Mouse (Mus musculus) heart, embryonic 15.5 days (tissue): ENCODE results near the gene Maml1. TPM values are rescaled to one million over a fixed set of nuclear protein-coding genes. Genes with fewer than 3 reads are reported as not detected.

Experiments used
- ATAC-seq: fragments of 200-750 bp; cut with Nextera tagmentation; replicated peaks from 2 replicates; pipeline ENCODE4 v1.8.0; 2017; ENCODE audit warnings: low read depth, moderate TSS enrichment; ENCODE audit not compliant: insufficient number of reproducible peaks, insufficient read depth, low FRiP score
- H3K27ac ChIP-seq: fragments of 300-500 bp; sonication (generic); 2 replicates; pipeline ENCODE4 v1.5.1; 2015; ENCODE audit warnings: mild to moderate bottlenecking, inconsistent platforms
- H3K27me3 ChIP-seq: fragments of 300-500 bp; sonication (generic); 2 replicates; pipeline ENCODE4 v1.6.1; 2015; ENCODE audit warnings: inconsistent platforms
- H3K36me3 ChIP-seq: fragments of 300-500 bp; sonication (generic); 2 replicates; pipeline ENCODE4 v1.6.1; 2015; ENCODE audit warnings: mild to moderate bottlenecking, inconsistent platforms
- H3K4me1 ChIP-seq: fragments of 300-500 bp; sonication (generic); replicated peaks from 2 replicates; pipeline ENCODE4 v1.6.1; 2015; ENCODE audit warnings: inconsistent platforms
- H3K4me2 ChIP-seq: fragments of 300-500 bp; sonication (generic); 2 replicates; pipeline ENCODE4 v1.6.1; 2015; ENCODE audit warnings: inconsistent platforms, mild to moderate bottlenecking, moderate library complexity
- H3K4me3 ChIP-seq: fragments of 300-500 bp; sonication (generic); 2 replicates; pipeline ENCODE4 v1.5.1; 2015; ENCODE audit warnings: mild to moderate bottlenecking, inconsistent platforms
- H3K9ac ChIP-seq: fragments of 300-500 bp; sonication (generic); 2 replicates; pipeline ENCODE4 v1.6.1; 2015; ENCODE audit warnings: mild to moderate bottlenecking, inconsistent platforms
- H3K9me3 ChIP-seq: fragments of 300-500 bp; sonication (generic); replicated peaks from 2 replicates; pipeline ENCODE4 v1.6.1; 2016; ENCODE audit warnings: inconsistent platforms
- WGBS: fragments of 180-500 bp; shearing (Covaris S2); methylation state at CpG from one replicate; pipeline ENCODE4 v1.1.7; 2015; ENCODE audit warnings: mixed read lengths; 5-methylcytosine and 5-hydroxymethylcytosine counted together
- polyA plus RNA-seq: library from polyadenylated mRNA; unstranded; fragments of >200 nt; fragmentation: Nextera tagmentation; extraction: Ambion mirVana; gene quantifications from 2 replicates; pipeline ENCODE4 v1.2.1, GENCODE M21; 2015

Gene Maml1
- polyA plus RNA-seq, 1 experiment from 2014 or later, result 3.2 TPM

- no peak overlapping the region for H3K4me3 ChIP-seq
- H3K9ac ChIP-seq, result no peak overlapping the region
- no peaks in the 10 kb centered on the region for H3K9me3 ChIP-seq
- ATAC-seq, result no peak
- H3K4me2 ChIP-seq, result no peak overlapping the region
- H3K27me3 ChIP-seq, result no peaks in the 10 kb centered on the region
- H3K27ac ChIP-seq, result no peak overlapping the region
- 77% methylated on average over 4 of the region's 4 CpGs for WGBS
- H3K36me3 ChIP-seq, result no peaks in the 10 kb centered on the region; the same call in 1 of the 2 replicates
- peaks cover 26% of the 10 kb centered on the region for H3K4me1 ChIP-seq
These were observed 13.1 kb downstream of the Maml1 start for GRCm38 (mm10) chr11:50279005-50279404.

GRCm38 (mm10) chr11:50277706-50278105, 14.4 kb downstream of the Maml1 start:
- no peak overlapping the region for H3K9ac ChIP-seq
- H3K4me1 ChIP-seq, result peaks cover 27% of the 10 kb centered on the region
- H3K4me3 ChIP-seq, result no peak overlapping the region
- H3K36me3 ChIP-seq, result no peaks in the 10 kb centered on the region; the same call in 1 of the 2 replicates
- H3K9me3 ChIP-seq, result no peaks in the 10 kb centered on the region
- no peaks in the 10 kb centered on the region for H3K27me3 ChIP-seq
- H3K27ac ChIP-seq, result no peak overlapping the region
- WGBS, result 94% methylated on average over 6 of the region's 6 CpGs
- no peak overlapping the region for H3K4me2 ChIP-seq
- no peak for ATAC-seq

DNA sequence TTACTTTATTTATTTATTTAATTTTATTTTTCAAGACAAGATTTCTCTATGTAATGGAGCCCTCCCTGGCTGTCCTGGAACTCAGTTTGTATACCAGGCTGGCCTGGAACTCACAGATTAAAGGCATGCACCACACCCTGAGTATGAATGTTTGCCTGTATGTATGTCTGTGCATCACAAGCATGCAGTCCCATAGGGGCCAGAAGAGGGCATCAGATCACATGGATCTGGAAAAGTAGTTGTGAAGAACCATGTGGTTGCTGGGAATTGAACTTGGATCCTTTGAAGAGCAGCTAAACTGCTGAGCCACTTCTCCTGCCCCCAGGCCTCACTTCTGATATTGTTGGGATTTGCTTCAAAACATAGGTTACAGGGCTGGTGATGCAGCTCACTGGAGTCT, 15.1 kb downstream of the Maml1 start:
- H3K4me2 ChIP-seq, result no peak overlapping the region
- ATAC-seq, result no peak
- no peak overlapping the region for H3K27ac ChIP-seq
- peaks cover 29% of the 10 kb centered on the region for H3K4me1 ChIP-seq
- no peak overlapping the region for H3K4me3 ChIP-seq
- H3K36me3 ChIP-seq, result no peaks in the 10 kb centered on the region; the same call in 1 of the 2 replicates
- H3K9ac ChIP-seq, result no peak overlapping the region
- no peaks in the 10 kb centered on the region for H3K27me3 ChIP-seq
- H3K9me3 ChIP-seq, result no peaks in the 10 kb centered on the region

- no peak overlapping the region for H3K9ac ChIP-seq
- ATAC-seq, result peak; percentile 60; the same call in 1 of the 2 replicates
These were observed 16.5 kb downstream of the Maml1 start for GRCm38 (mm10) chr11:50275568-50276151.

GRCm38 (mm10) chr11:50275077-50275476, 17.0 kb downstream of the Maml1 start:
- no peaks in the 10 kb centered on the region; the same call in 1 of the 2 replicates for H3K36me3 ChIP-seq
- H3K9ac ChIP-seq, result no peak overlapping the region
- H3K4me2 ChIP-seq, result peak overlapping the region; percentile 48
- H3K4me3 ChIP-seq, result no peak overlapping the region
- no peaks in the 10 kb centered on the region for H3K9me3 ChIP-seq
- WGBS, result 33% methylated on average over 2 of the region's 2 CpGs
- H3K27ac ChIP-seq, result peak overlapping the region; percentile 87
- H3K4me1 ChIP-seq, result peaks cover 41% of the 10 kb centered on the region
- ATAC-seq, result no peak
- H3K27me3 ChIP-seq, result no peaks in the 10 kb centered on the region

More at GRCm38 (mm10) chr11:50275568-50276151, 16.5 kb downstream of the Maml1 start:
- no peaks in the 10 kb centered on the region; the same call in 1 of the 2 replicates for H3K36me3 ChIP-seq
- peak overlapping the region; percentile 48 for H3K4me2 ChIP-seq
- H3K9me3 ChIP-seq, result no peaks in the 10 kb centered on the region
- H3K27me3 ChIP-seq, result no peaks in the 10 kb centered on the region
- 38% methylated on average over 5 of the region's 5 CpGs for WGBS
- H3K27ac ChIP-seq, result peak overlapping the region; percentile 87
- H3K4me3 ChIP-seq, result no peak overlapping the region
- H3K4me1 ChIP-seq, result peaks cover 43% of the 10 kb centered on the region

GRCm38 (mm10) chr11:50272819-50273218, 19.3 kb downstream of the Maml1 start:
- no peak for ATAC-seq
- Histone ChIP-seq H3K27ac (no peak overlapping the region), H3K4me2 (no peak overlapping the region), H3K9me3 (no peaks in the 10 kb centered on the region), H3K4me3 (no peak overlapping the region), H3K4me1 (peaks cover 41% of the 10 kb centered on the region), H3K27me3 (no peaks in the 10 kb centered on the region), H3K36me3 (no peaks in the 10 kb centered on the region; the same call in 1 of the 2 replicates), H3K9ac (no peak overlapping the region)
- WGBS, result 89% methylated on average over 2 of the region's 2 CpGs

GRCm38 (mm10) chr11:50269885-50270284, 22.2 kb downstream of the Maml1 start:
- no peak overlapping the region for H3K9ac ChIP-seq
- no peak overlapping the region for H3K27ac ChIP-seq
- H3K4me1 ChIP-seq, result peaks cover 25% of the 10 kb centered on the region
- 86% methylated on average over 1 of the region's 1 CpGs for WGBS
- H3K9me3 ChIP-seq, result no peaks in the 10 kb centered on the region
- no peak for ATAC-seq
- peaks cover 20% of the 10 kb centered on the region for H3K36me3 ChIP-seq
- H3K27me3 ChIP-seq, result no peaks in the 10 kb centered on the region
- H3K4me2 ChIP-seq, result no peak overlapping the region
- no peak overlapping the region for H3K4me3 ChIP-seq

GRCm38 (mm10) chr11:50269163-50269562, 22.9 kb downstream of the Maml1 start:
- Histone ChIP-seq H3K36me3 (peaks cover 27% of the 10 kb centered on the region), H3K4me2 (no peak overlapping the region), H3K27me3 (no peaks in the 10 kb centered on the region), H3K4me1 (peaks cover 20% of the 10 kb centered on the region), H3K4me3 (no peak overlapping the region), H3K9me3 (no peaks in the 10 kb centered on the region), H3K27ac (no peak overlapping the region), H3K9ac (no peak overlapping the region)
- 84% methylated on average over 2 of the region's 2 CpGs for WGBS
- no peak for ATAC-seq

- Histone ChIP-seq H3K9me3 (no peaks in the 10 kb centered on the region), H3K27me3 (no peaks in the 10 kb centered on the region), H3K4me1 (peaks cover 15% of the 10 kb centered on the region), H3K36me3 (peaks cover 44% of the 10 kb centered on the region), H3K4me2 (no peak overlapping the region), H3K27ac (no peak overlapping the region), H3K9ac (no peak overlapping the region), H3K4me3 (no peak overlapping the region)
- 90% methylated on average over 3 of the region's 3 CpGs for WGBS
- ATAC-seq, result no peak
These were observed 25.1 kb downstream of the Maml1 start for GRCm38 (mm10) chr11:50266997-50267396.

DNA sequence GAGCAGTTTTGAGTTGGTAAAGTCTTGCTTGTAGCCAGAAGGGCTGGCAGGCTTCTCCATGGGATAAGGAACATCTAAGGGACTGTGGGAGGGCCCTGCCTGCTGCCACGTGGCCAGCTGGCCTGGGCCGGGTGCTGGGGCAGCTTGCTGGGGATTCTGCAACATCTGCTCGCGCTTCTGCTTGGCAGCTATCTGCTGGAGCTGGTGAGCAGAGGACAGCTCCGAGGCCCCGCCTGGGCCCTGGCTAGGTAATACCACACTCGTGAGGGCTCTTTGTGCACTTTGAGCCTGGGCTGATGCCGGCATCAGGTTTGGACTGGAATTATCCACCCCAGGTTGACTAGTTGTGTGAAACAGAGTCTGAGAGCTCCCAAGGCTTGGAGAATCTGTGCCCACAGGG, 26.2 kb downstream of the Maml1 start:
- Histone ChIP-seq H3K9ac (no peak overlapping the region), H3K4me2 (no peak overlapping the region), H3K27ac (no peak overlapping the region), H3K4me1 (peaks cover 4% of the 10 kb centered on the region), H3K27me3 (no peaks in the 10 kb centered on the region), H3K9me3 (no peaks in the 10 kb centered on the region), H3K4me3 (no peak overlapping the region), H3K36me3 (peaks cover 55% of the 10 kb centered on the region)
- no peak for ATAC-seq
- WGBS, result 84% methylated on average over 8 of the region's 8 CpGs

DNA sequence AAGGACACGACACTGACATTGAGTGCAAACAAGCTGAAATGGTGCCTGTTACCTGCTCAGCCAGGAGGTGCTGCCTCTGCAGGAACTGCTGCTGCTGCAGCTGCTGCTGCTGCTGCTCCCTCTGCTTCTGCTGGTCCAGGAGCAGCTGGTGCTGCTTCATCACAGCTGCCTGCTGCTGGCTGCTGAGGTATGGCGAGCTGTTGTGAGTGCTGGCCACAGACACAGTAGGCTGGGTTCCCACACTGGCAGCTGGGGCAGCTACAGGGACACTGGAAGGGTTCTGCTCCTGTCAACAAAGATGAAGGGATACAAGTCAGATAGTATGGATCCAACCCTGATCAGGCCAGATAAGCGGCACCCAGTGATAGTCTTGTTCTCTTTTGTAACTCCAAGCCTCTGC, 28.9 kb downstream of the Maml1 start:
- Histone ChIP-seq H3K27me3 (no peaks in the 10 kb centered on the region), H3K9me3 (no peaks in the 10 kb centered on the region), H3K4me1 (no peaks in the 10 kb centered on the region), H3K36me3 (peaks cover 79% of the 10 kb centered on the region), H3K4me3 (no peak overlapping the region), H3K9ac (no peak overlapping the region), H3K27ac (no peak overlapping the region), H3K4me2 (no peak overlapping the region)
- WGBS, result 87% methylated on average over 3 of the region's 3 CpGs
- no peak for ATAC-seq

GRCm38 (mm10) chr11:50262020-50262419, 30.1 kb downstream of the Maml1 start:
- ATAC-seq, result no peak
- no peak overlapping the region for H3K27ac ChIP-seq
- no peaks in the 10 kb centered on the region for H3K9me3 ChIP-seq
- WGBS, result 86% methylated on average over 4 of the region's 4 CpGs
- no peak overlapping the region for H3K9ac ChIP-seq
- no peak overlapping the region for H3K4me2 ChIP-seq
- H3K36me3 ChIP-seq, result peaks cover 90% of the 10 kb centered on the region
- H3K4me1 ChIP-seq, result no peaks in the 10 kb centered on the region
- no peak overlapping the region for H3K4me3 ChIP-seq
- H3K27me3 ChIP-seq, result no peaks in the 10 kb centered on the region
